Mouse (Mus musculus): ENCODE results near the gene Nedd8. TPM values are rescaled to one million over a fixed set of nuclear protein-coding genes. Genes with fewer than 3 reads are reported as not detected.
A peak's percentile ranks its signal among the peaks of the same experiment; 100 is the strongest.

Nedd8 gene
- total RNA-seq, 1 experiment from 2014 or later: 391 TPM

GRCm38 (mm10) chr14:55618486-55619195, 53.3 kb downstream of the Nedd8 start:
- ATAC-seq (replicated peaks; ENCODE audit: low read depth, poor library complexity, severe bottlenecking): peak; percentile 63

- peak; percentile 79 for ATAC-seq (replicated peaks; ENCODE audit: low read depth, poor library complexity, severe bottlenecking)
Measured at GRCm38 (mm10) chr14:55617822-55618221, 54.1 kb downstream of the Nedd8 start, which contains the start of gene Rec8. Gene Rec8, plus strand, starts transcription at chr14:55618037.

GRCm38 (mm10) chr14:55616844-55617243, 55.1 kb downstream of the Nedd8 start:
- ATAC-seq (replicated peaks; ENCODE audit: low read depth, poor library complexity, severe bottlenecking): no peak

GRCm38 (mm10) chr14:55615876-55616275, 56.0 kb downstream of the Nedd8 start:
- ATAC-seq (replicated peaks; ENCODE audit: low read depth, poor library complexity, severe bottlenecking): no peak

- ATAC-seq (replicated peaks; ENCODE audit: low read depth, poor library complexity, severe bottlenecking): peak; percentile 13; the same call in 1 of the 2 replicates
Measured at GRCm38 (mm10) chr14:55614565-55615178, 57.3 kb downstream of the Nedd8 start.

- no peak for ATAC-seq (replicated peaks; ENCODE audit: low read depth, poor library complexity, severe bottlenecking)
Measured at GRCm38 (mm10) chr14:55613346-55613745, 58.6 kb downstream of the Nedd8 start.

Other genes starting within 250 kb of the Nedd8 start
- 77.1 and 95.0 TPM in 2 replicates for gene Dhrs4, start 193.4 kb downstream of the Nedd8 start, total RNA-seq (2017)
- 0.15 and 2.1 TPM in 2 replicates for gene Carmil3, start 181.5 kb downstream of the Nedd8 start, total RNA-seq (2017)
- not detected in 2 replicates for gene Cpne6, start 161.7 kb downstream of the Nedd8 start, total RNA-seq (2017)
- not detected in 2 replicates for gene Nrl, start 147.1 kb downstream of the Nedd8 start, total RNA-seq (2017)
- gene Pck2, start 131.9 kb downstream of the Nedd8 start, total RNA-seq (2017): 47.8 and 51.1 TPM in 2 replicates
- 41.6 and 79.5 TPM in 2 replicates for gene Dcaf11, start 112.1 kb downstream of the Nedd8 start, total RNA-seq (2017)
- gene A730061H03Rik, start 111.7 kb downstream of the Nedd8 start, total RNA-seq (2017): not detected in 2 replicates
- 1.3 TPM in 1 of 2 replicates, not detected in the other for gene Fitm1, start 96.5 kb downstream of the Nedd8 start, total RNA-seq (2017)
- 329 and 372 TPM in 2 replicates for gene Psme1, start 94.0 kb downstream of the Nedd8 start, total RNA-seq (2017)
- 19.1 and 24.3 TPM in 2 replicates for gene Emc9, start 86.8 kb downstream of the Nedd8 start, total RNA-seq (2017)
- 217 and 241 TPM in 2 replicates for gene Psme2, start 81.0 kb downstream of the Nedd8 start, total RNA-seq (2017)
- 11.9 and 21.2 TPM in 2 replicates for gene Rnf31, start 80.4 kb downstream of the Nedd8 start, total RNA-seq (2017)
- 38.5 and 39.8 TPM in 2 replicates for gene Irf9, start 68.6 kb downstream of the Nedd8 start, total RNA-seq (2017)
- gene Rec8, start 54.1 kb downstream of the Nedd8 start, total RNA-seq (2017): 8.1 and 12.7 TPM in 2 replicates
- 23.0 and 64.0 TPM in 2 replicates for gene Ipo4, start 36.2 kb downstream of the Nedd8 start, total RNA-seq (2017)
- gene Gm49378, start 34.2 kb downstream of the Nedd8 start, total RNA-seq (2017): 0.87 and 9.9 TPM in 2 replicates
- 42.8 and 66.8 TPM in 2 replicates for gene Tm9sf1, start 28.3 kb downstream of the Nedd8 start, total RNA-seq (2017)
- gene Tssk4, start 21.9 kb downstream of the Nedd8 start, total RNA-seq (2017): 0.27 and 0.82 TPM in 2 replicates
- 26.2 and 28.2 TPM in 2 replicates for gene Mdp1, start 11.6 kb downstream of the Nedd8 start, total RNA-seq (2017)
- gene Gmpr2, start 183 bp downstream of the Nedd8 start, total RNA-seq (2017): 39.3 and 46.1 TPM in 2 replicates
- 20.9 and 24.1 TPM in 2 replicates for gene Tinf2, start 9.7 kb upstream of the Nedd8 start, total RNA-seq (2017)
- 1.9 and 2.8 TPM in 2 replicates for gene Tgm1, start 41.8 kb upstream of the Nedd8 start, total RNA-seq (2017)
- gene Rabggta, start 50.1 kb upstream of the Nedd8 start, total RNA-seq (2017): 11.6 and 15.0 TPM in 2 replicates
- gene Dhrs1, start 73.6 kb upstream of the Nedd8 start, total RNA-seq (2017): 8.3 and 23.9 TPM in 2 replicates
- 21.4 and 22.7 TPM in 2 replicates for gene Nop9, start 73.6 kb upstream of the Nedd8 start, total RNA-seq (2017)
- gene Cideb, start 86.3 kb upstream of the Nedd8 start, total RNA-seq (2017): 0.14 and 1.1 TPM in 2 replicates
- gene Ltb4r2, start 89.3 kb upstream of the Nedd8 start, total RNA-seq (2017): 0.46 and 0.49 TPM in 2 replicates
- 1.5 and 6.3 TPM in 2 replicates for gene Ltb4r1, start 93.8 kb upstream of the Nedd8 start, total RNA-seq (2017)
- not detected in 2 replicates for gene Adcy4, start 112.0 kb upstream of the Nedd8 start, total RNA-seq (2017)
- 33.0 and 43.3 TPM in 2 replicates for gene Ripk3, start 116.7 kb upstream of the Nedd8 start, total RNA-seq (2017)
- not detected in 2 replicates for gene Nfatc4, start 151.0 kb upstream of the Nedd8 start, total RNA-seq (2017)
- gene Nynrin, start 181.9 kb upstream of the Nedd8 start, total RNA-seq (2017): 5.9 and 6.5 TPM in 2 replicates
- gene Cbln3, start 212.3 kb upstream of the Nedd8 start, total RNA-seq (2017): not detected in 2 replicates
- gene Khnyn, start 212.8 kb upstream of the Nedd8 start, total RNA-seq (2017): 17.4 and 20.9 TPM in 2 replicates
- 7.8 and 11.8 TPM in 2 replicates for gene Sdr39u1, start 228.2 kb upstream of the Nedd8 start, total RNA-seq (2017)

Measured in common myeloid progenitor, adult 5-6 weeks (primary cell).